Mouse (Mus musculus) bone marrow, adult 2 months (tissue): ENCODE results near the gene Lmod1.

Experiments
- CTCF ChIP-seq: fragments of 200-500 bp; IDR thresholded peaks from 2 replicates; pipeline ENCODE4 v1.5.1; 2011; ENCODE audit warnings: low read length, control low read depth; ENCODE audit not compliant: control insufficient read depth, insufficient read depth
- POLR2A ChIP-seq: fragments of 200-500 bp; IDR thresholded peaks from 2 replicates; pipeline ENCODE4 v1.6.1; 2011; ENCODE audit warnings: low read depth, mild to moderate bottlenecking, control low read depth, low read length, borderline replicate concordance; ENCODE audit not compliant: control insufficient read depth

DNA sequence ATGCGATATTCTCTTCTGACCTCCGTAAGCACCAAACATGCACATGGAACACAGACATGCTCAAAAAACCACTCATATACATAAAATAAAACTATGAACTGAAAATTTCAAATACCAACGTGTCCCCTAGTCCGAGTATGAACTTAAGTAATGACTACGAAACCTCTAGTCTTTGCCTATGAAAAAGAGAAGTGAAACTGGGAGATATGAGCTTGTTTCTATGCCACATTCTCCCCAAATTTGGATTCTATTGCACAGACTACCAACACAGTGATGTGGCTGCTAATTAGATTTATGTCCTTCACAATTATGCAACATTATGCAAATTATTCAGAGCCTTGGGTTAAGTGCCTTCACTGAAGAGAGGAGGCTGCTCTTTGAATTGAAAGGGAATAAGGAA is 74.9 kb downstream of the Lmod1 start:
- TF ChIP-seq POLR2A = no peak
- TF ChIP-seq CTCF = no peak
